Mouse (Mus musculus): Measurements from ENCODE around the gene Agtpbp1. TPM values are rescaled to one million over a fixed set of nuclear protein-coding genes. Genes with fewer than 3 reads are reported as not detected.
A peak's percentile ranks its signal among the peaks of the same experiment; 100 is the strongest.
"Not testable (repeated sequence)": the region's sequence is repeated elsewhere in the genome, so short reads cannot be mapped to it uniquely, and the experiment has no call there.

The Agtpbp1 gene
- polyA plus RNA-seq, 1 experiment from 2014 or later, result 16.3 TPM

DNA sequence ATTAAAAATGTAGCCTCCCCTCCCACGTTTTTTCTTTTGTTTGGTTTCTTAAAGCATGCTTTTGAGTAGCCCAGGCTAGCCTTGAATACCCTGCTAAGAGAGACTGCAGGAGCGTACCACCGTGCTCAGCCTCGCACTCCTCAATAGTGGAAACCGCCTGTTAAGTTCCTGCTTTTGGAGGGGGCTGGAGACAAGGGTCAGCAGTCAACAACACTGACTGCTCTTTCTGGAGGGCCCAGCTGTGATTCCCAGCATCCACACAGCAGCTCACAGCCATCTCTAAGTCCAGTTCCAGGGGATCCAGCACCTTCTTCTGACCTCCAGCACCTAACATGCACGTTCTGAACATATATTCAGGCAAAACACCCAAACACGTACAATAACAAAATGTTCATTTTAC lies 99.6 kb downstream of the Agtpbp1 start:
- DNase-seq (ENCODE audit: low spot score), result no peak

- no peak for DNase-seq (ENCODE audit: low spot score)
Observed at GRCm38 (mm10) chr13:59481484-59481855, 103.6 kb downstream of the Agtpbp1 start.

- no peak for DNase-seq (ENCODE audit: low spot score)
Observed at GRCm38 (mm10) chr13:59480599-59481483, 104.2 kb downstream of the Agtpbp1 start.

GRCm38 (mm10) chr13:59477928-59478327 lies 107.1 kb downstream of the Agtpbp1 start:
- not testable (repeated sequence) for DNase-seq (ENCODE audit: low spot score)

GRCm38 (mm10) chr13:59477451-59477850 lies 107.6 kb downstream of the Agtpbp1 start:
- DNase-seq (ENCODE audit: low spot score), result no peak

GRCm38 (mm10) chr13:59474973-59475372 lies 110.1 kb downstream of the Agtpbp1 start:
- DNase-seq (ENCODE audit: low spot score), result no peak

DNA sequence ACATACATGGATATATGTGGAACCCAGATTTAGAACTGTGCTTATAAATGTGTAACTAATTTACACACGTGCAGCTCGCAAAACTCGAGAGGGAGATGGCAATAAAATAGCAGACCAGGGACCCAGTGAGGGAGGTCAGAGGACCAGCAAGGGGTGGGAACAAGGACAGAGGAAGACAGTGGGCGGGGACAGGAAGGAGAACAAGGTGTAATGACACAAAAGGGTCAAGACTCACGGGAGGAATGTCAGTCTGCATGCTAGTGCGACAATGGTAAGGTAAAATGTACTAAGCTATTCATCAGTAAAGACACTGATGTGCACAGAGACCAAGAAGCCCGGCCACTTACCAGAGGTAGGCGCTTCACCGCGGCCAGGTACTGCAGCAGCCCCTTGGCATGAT lies 111.7 kb downstream of the Agtpbp1 start:
- DNase-seq (ENCODE audit: low spot score), result no peak

DNA sequence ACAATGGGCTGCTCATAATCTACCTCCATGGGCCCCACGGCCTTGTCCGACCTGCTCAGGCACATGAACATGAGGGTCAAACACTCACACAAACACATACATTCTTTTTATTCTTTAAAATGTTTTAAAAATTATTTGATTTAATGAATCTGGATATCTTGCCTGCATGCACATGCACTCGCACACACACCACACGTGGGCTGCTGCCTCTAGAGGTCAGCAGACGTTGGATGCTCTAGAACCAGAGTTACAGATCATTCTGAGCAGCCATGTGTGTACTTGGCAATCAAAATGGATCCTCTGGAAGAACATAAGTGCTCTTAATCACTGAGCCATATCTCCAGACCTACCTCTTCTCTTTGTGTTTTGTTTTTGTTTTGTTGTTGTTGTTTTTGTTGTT lies 112.8 kb downstream of the Agtpbp1 start:
- DNase-seq (ENCODE audit: low spot score), result no peak

- DNase-seq (ENCODE audit: low spot score), result no peak
Observed at GRCm38 (mm10) chr13:59469701-59470100, 115.3 kb downstream of the Agtpbp1 start.

DNA sequence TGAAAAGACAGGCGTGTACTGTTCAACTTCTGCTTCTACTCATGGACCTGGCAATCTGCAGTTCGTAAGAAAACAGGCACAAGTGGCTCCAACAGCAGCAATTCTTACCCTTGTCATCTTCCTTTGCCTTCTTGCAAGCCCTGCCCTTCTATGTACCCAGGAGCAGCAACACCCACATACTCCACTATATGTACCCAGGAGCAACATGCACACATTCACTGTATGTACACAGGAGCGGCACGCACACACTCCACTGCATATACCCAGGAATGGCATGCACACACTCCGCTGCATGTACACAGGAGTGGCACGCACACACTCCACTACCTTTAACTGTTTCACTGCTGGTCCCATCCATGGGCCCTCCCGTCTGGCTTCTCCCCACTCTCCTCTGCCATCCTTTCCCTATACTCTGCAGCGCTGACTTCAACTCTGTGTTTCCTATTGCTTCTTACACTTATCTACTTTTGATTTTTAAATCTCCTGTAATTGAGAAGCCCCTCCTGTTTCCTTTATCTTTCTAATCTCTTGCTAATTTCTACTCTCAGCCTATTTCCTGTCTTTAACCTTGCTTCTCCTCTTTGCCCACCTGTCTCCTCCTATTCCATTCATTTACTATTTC lies 116.7 kb downstream of the Agtpbp1 start:
- DNase-seq (ENCODE audit: low spot score), result peak; percentile 19

- DNase-seq (ENCODE audit: low spot score), result no peak
Observed at GRCm38 (mm10) chr13:59467591-59467990, 117.4 kb downstream of the Agtpbp1 start.

DNA sequence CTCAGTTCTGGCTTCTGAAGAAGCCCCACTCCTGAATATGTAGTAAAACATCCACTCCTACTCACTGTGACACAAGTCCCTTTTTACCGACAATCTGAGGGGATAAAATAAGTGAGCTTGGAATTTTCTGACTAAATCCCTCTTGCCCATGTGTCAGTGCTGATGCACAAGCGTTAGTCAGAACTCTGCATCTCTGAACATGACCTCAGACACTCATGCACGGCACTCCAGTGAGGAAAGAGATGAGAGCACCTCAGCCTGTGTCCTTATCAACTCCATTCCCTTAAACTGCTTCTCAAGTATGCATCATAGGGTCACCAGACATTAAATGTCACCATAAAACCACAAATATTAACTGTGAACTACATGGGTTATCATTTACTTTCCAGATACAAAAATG lies 124.1 kb downstream of the Agtpbp1 start:
- no peak for DNase-seq (ENCODE audit: low spot score)

GRCm38 (mm10) chr13:59456203-59456602 lies 128.8 kb downstream of the Agtpbp1 start:
- peak; percentile 56 for DNase-seq (ENCODE audit: low spot score)

DNA sequence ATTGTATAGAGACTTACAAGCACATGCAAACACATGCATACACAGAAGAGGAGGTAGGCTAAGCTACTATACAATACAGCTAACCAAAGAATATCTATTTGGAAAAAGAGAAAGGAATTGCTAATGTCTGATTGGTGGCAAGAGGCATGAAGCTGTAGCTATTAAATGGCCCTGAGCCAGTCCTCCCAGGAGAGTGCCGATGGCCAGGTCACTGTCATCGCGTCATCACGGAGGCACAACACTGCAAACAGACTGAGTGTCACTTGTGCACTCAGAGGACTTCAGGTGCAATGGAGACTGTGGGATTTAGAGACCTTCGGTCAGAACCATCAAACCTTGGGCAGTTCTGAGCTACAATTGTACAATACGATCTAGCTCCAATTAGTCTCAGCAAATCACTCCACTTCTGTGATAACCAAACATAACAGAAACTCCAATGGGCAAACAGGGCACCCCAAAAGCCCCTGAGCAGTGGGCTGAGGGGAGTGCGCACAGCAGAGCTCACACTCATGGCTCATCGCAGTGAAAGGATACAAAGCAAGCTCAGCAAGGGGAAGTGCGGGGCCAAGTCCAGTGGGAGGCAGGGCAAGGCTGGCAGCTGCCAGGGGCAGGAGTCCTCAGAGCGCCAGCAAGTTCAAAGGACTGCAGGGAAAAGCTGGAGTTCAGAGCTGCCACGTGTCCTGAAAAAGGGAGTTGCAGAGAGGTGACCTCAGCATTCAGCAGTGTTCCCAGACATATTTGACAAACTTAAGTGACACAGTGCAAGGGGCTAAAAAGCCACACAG lies 130.8 kb downstream of the Agtpbp1 start:
- no peak for DNase-seq (ENCODE audit: low spot score)

DNA sequence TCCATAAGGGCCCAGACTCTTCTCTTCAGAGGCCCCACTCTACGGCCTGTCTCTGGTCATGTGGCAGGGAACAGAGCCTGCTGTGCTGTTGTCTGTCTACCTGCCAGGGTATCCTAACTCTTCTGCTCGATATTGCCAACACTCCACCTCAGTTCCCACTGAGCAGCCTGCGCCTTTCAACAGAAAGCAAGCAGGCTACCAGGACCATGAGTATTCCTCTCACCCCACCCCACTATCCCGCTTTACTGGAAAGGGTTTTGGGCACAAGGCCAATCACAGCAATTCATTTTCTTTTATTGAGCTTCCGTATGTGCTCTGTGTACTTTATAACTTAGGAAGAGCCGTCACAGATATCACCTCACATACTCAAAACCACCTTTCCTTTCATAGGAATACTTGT lies 131.4 kb downstream of the Agtpbp1 start:
- no peak for DNase-seq (ENCODE audit: low spot score)

DNA sequence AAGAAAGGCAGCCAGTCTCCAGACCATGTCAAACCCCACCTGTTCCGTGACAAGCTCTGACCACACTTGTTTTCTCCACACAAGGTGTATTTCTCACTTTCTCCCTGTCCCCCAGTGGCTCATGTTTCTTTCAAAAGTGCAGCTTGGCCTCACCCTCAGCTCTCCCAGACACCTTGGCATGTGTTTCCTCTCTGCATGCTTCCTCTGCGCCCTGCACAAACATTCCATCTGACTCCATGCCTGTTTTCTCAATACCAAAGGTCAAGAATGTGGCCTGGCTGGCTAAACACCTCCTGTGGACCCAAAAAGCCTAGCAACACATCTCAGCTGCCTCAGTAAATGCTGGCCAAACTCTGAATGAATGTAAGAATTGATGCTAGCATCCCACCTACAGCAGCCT lies 132.0 kb downstream of the Agtpbp1 start:
- DNase-seq (ENCODE audit: low spot score), result no peak

DNA sequence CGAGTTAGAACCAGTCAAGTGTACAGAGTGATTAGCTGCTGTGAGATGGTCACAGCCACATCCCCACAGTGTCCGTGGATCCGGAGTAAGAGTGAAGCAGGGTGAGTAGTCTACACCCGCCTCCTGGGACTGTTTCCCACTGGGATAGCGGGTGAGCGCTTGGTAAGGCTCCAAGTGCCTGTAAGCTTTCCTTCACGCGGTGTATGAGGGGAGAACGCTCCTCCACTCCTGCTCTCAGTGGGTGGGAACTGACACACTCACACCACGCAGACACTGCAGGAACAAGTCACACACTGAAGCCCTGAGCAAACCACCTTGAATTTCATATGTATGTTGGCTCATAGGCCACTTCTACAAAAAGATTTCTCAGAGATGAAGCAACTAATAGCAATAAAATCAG lies 134.2 kb downstream of the Agtpbp1 start:
- no peak for DNase-seq (ENCODE audit: low spot score)

GRCm38 (mm10) chr13:59447130-59447529 lies 137.9 kb downstream of the Agtpbp1 start:
- no peak for DNase-seq (ENCODE audit: low spot score)

DNA sequence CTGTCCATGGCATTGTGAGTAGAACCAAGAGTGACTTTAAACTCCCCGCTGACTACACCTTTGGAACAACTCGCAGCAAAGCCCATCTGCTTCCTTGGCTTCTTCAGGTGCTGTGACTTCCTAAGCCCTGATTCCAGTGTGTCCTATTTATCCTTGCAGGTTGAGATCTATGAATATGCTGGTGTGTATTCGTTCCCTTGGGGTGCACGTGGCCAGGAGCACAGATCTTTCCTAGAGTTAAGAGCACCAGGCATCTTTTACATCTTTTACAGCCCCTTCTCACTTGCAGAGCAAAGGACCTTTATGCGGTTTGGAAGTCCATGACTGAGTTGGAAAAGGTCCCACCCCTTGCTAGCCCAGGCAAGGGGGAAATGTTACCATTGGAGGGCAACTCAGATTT lies 139.8 kb downstream of the Agtpbp1 start:
- DNase-seq (ENCODE audit: low spot score), result no peak

- DNase-seq (ENCODE audit: low spot score), result no peak
Observed at GRCm38 (mm10) chr13:59444371-59444770, 140.7 kb downstream of the Agtpbp1 start.

DNA sequence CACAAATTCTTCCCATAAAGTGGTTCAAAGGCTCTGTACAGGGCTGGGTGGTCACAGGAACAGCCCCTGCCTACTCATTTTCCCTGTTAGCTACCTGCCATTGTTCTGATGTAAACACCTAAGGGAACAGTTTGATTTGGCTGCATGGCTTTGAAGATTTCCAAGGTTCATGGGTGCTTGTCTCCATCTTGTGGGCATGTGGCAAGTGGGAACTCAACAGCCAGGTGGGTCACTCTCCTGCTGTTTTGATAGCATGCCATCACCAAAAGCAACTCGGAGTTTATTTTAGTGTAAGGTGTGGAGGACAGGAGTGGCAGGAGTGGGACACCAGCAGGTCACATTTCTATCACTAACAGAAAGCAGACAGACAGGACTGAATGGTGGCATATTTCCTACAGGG lies 145.3 kb downstream of the Agtpbp1 start:
- DNase-seq (ENCODE audit: low spot score), result no peak

DNA sequence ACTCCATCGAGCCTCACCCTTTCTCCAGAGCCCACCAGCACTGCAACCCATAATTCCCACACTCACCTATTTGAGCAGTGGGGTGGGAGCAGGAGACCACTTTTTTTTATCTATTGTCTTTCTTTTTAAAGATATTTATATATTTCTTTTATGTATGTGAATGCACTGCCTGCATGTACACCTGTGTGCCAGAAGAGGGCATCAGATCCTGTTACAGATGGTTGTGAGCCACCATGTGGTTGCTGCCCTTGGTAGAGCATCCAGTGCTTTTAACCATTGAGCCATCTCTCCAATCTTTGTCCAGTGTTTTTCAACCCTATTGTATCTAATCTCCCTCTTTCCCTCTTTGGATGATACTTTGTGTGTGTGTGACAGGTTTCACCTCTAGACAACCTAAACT lies 150.5 kb downstream of the Agtpbp1 start:
- DNase-seq (ENCODE audit: low spot score), result no peak

Data from thymus, postnatal 0 days (tissue).